Mouse (Mus musculus) MEL (cell line): Measurements from ENCODE around the gene Pax9. TPM values are rescaled to one million over a fixed set of nuclear protein-coding genes. Genes with fewer than 3 reads are reported as not detected.
A peak's percentile ranks its signal among the peaks of the same experiment; 100 is the strongest.

ENCODE experiments used
- DNase-seq: peaks from one replicate; pipeline ENCODE4 v3.0.0; 2011; ENCODE audit warnings: low read depth, low spot score
- H3K27ac ChIP-seq: 2 replicates; pipeline ENCODE4 v1.5.1; 2012; ENCODE audit warnings: low read depth, mild to moderate bottlenecking, control low read depth, low read length, moderate library complexity; ENCODE audit not compliant: control insufficient read depth
- H3K27me3 ChIP-seq, 2 experiments: fragments of 150-350 bp in 1 of 2; sonication (generic) in 1 of 2; 2 replicates each; pipeline ENCODE4 v1.6.1; 2012; ENCODE audit warnings: low read length in 2 of 2, mild to moderate bottlenecking in 2 of 2, improper control_type of control experiment in 1 of 2, moderate library complexity in 1 of 2; ENCODE audit not compliant: insufficient read depth in 2 of 2, control insufficient read depth in 1 of 2
- H3K36me3 ChIP-seq, 2 experiments: 2 replicates each; pipeline ENCODE4 v1.6.1; 2012 to 2014; ENCODE audit warnings: low read length in 2 of 2, improper control_type of control experiment in 1 of 2, inconsistent platforms in 1 of 2, mild to moderate bottlenecking in 1 of 2; ENCODE audit not compliant: insufficient read depth in 2 of 2, control insufficient read depth in 1 of 2
- H3K4me1 ChIP-seq, 2 experiments: fragments of 150-350 bp in 1 of 2; sonication (generic) in 1 of 2; 2 replicates each; pipeline ENCODE4 v1.6.1; 2012; ENCODE audit warnings: low read length in 2 of 2, improper control_type of control experiment in 1 of 2, mild to moderate bottlenecking in 1 of 2; ENCODE audit not compliant: insufficient read depth in 2 of 2, control insufficient read depth in 1 of 2
- H3K4me3 ChIP-seq, 2 experiments: fragments of 150-350 bp in 1 of 2; sonication (generic) in 1 of 2; 2 replicates each; pipeline ENCODE4 v1.5.1; 2012; ENCODE audit warnings: low read depth in 2 of 2, low read length in 2 of 2, mild to moderate bottlenecking in 2 of 2, moderate library complexity in 2 of 2, control low read depth in 1 of 2, improper control_type of control experiment in 1 of 2; ENCODE audit not compliant: control insufficient read depth in 1 of 2, insufficient read depth in 1 of 2
- H3K79me2 ChIP-seq: 2 replicates; pipeline ENCODE4 v1.6.1; 2012; ENCODE audit warnings: mild to moderate bottlenecking, low read length, moderate library complexity; ENCODE audit not compliant: control insufficient read depth, poor library complexity, insufficient read depth
- H3K9ac ChIP-seq: 2 replicates; pipeline ENCODE4 v1.6.1; 2012; ENCODE audit warnings: low read depth, mild to moderate bottlenecking, control low read depth, low read length, moderate library complexity; ENCODE audit not compliant: control insufficient read depth, poor library complexity, severe bottlenecking
- H3K9me3 ChIP-seq: fragments of 150-350 bp; sonication (generic); replicated peaks from 2 replicates; pipeline ENCODE4 v1.6.1; 2012; ENCODE audit warnings: mild to moderate bottlenecking, low read length, improper control_type of control experiment, moderate library complexity; ENCODE audit not compliant: insufficient read depth
- BHLHE40 ChIP-seq: IDR thresholded peaks from 2 replicates; pipeline ENCODE4 v1.6.1; 2012; ENCODE audit warnings: low read depth, mild to moderate bottlenecking, inconsistent platforms, low read length, improper control_type of control experiment, borderline replicate concordance
- ELF1 ChIP-seq: IDR thresholded peaks from 2 replicates; pipeline ENCODE4 v1.6.1; 2014; ENCODE audit warnings: low read depth, mild to moderate bottlenecking, inconsistent platforms, low read length, improper control_type of control experiment, moderate library complexity
- ETS1 ChIP-seq: IDR thresholded peaks from 2 replicates; pipeline ENCODE4 v1.6.1; 2012; ENCODE audit warnings: low read depth, mild to moderate bottlenecking, inconsistent platforms, low read length, improper control_type of control experiment, moderate library complexity
- GABPA ChIP-seq: IDR thresholded peaks from 2 replicates; pipeline ENCODE4 v1.6.1; 2012; ENCODE audit warnings: low read depth, mild to moderate bottlenecking, inconsistent platforms, low read length, improper control_type of control experiment, moderate library complexity
- GATA1 ChIP-seq: IDR thresholded peaks from 2 replicates; pipeline ENCODE4 v1.6.1; 2011; ENCODE audit warnings: low read depth, low read length, improper control_type of control experiment
- KAT2A ChIP-seq: conservative IDR thresholded peaks from 2 replicates; pipeline ENCODE4 v1.6.1; 2012; ENCODE audit warnings: low read depth, low read length, improper control_type of control experiment, inconsistent platforms
- NRF1 ChIP-seq: IDR thresholded peaks from 2 replicates; pipeline ENCODE4 v1.6.1; 2014; ENCODE audit warnings: low read depth, mild to moderate bottlenecking, inconsistent platforms, low read length, improper control_type of control experiment, moderate library complexity; ENCODE audit not compliant: poor library complexity, insufficient read depth, severe bottlenecking
- POLR2AphosphoS2 ChIP-seq: IDR thresholded peaks from 2 replicates; pipeline ENCODE4 v1.6.1; 2011; ENCODE audit warnings: low read length, improper control_type of control experiment
- POLR2AphosphoS5 ChIP-seq: IDR thresholded peaks from 2 replicates; pipeline ENCODE4 v1.6.1; 2012; ENCODE audit warnings: low read depth, borderline replicate concordance, mild to moderate bottlenecking, inconsistent platforms, low read length, moderate library complexity, mixed read lengths
- RAD21 ChIP-seq: IDR thresholded peaks from 2 replicates; pipeline ENCODE4 v1.6.1; 2011; ENCODE audit warnings: mild to moderate bottlenecking, low read depth, low read length, improper control_type of control experiment
- TBP ChIP-seq: IDR thresholded peaks from 2 replicates; pipeline ENCODE4 v1.8.0; 2011; ENCODE audit warnings: low read depth, low read length, improper control_type of control experiment
- TCF12 ChIP-seq: IDR thresholded peaks from 2 replicates; pipeline ENCODE4 v1.6.1; 2014; ENCODE audit warnings: low read depth, mild to moderate bottlenecking, inconsistent platforms, low read length, improper control_type of control experiment, moderate library complexity
- USF1 ChIP-seq: IDR thresholded peaks from 2 replicates; pipeline ENCODE4 v1.6.1; 2014; ENCODE audit warnings: low read depth, mild to moderate bottlenecking, inconsistent platforms, low read length, improper control_type of control experiment, moderate library complexity
- ZC3H11A ChIP-seq: IDR thresholded peaks from 2 replicates; pipeline ENCODE4 v1.6.1; 2012; ENCODE audit warnings: low read depth, mild to moderate bottlenecking, inconsistent platforms, low read length, improper control_type of control experiment
- ZKSCAN1 ChIP-seq: IDR thresholded peaks from 2 replicates; pipeline ENCODE4 v1.6.1; 2012; ENCODE audit warnings: low read depth, mild to moderate bottlenecking, inconsistent platforms, low read length, improper control_type of control experiment, moderate library complexity
- ZMIZ1 ChIP-seq: IDR thresholded peaks from 2 replicates; pipeline ENCODE4 v1.6.1; 2012; ENCODE audit warnings: low read depth, mild to moderate bottlenecking, inconsistent platforms, low read length, improper control_type of control experiment, moderate library complexity
- ZNF384 ChIP-seq: IDR thresholded peaks from 2 replicates; pipeline ENCODE4 v1.6.1; 2012; ENCODE audit warnings: low read depth, mild to moderate bottlenecking, inconsistent platforms, low read length, improper control_type of control experiment
- polyA plus RNA-seq, 2 experiments: library from polyadenylated mRNA; stranded (reverse) in 1 of 2; unstranded in 1 of 2; fragments of >175 nt in 1 of 2; fragments of >200 nt in 1 of 2; gene quantifications; 2 replicates each; pipeline versions ENCODE4 v1.2.1 to v1.2.4; 2012; ENCODE audit warnings: low replicate concordance in 2 of 2, low read depth in 1 of 2; ENCODE audit not compliant: insufficient read length in 2 of 2, insufficient read depth in 1 of 2, missing spikeins in 1 of 2
- total RNA-seq: library from RNA; depleted of rRNA; stranded (reverse); fragments of 300-350 nt; gene quantifications from 2 replicates; pipeline ENCODE4 v1.2.3, GENCODE M21; 2012

Pax9 gene
- total and polyA plus RNA-seq, 3 experiments, result 1.7 to 4.5 TPM; not detected in 1

DNA sequence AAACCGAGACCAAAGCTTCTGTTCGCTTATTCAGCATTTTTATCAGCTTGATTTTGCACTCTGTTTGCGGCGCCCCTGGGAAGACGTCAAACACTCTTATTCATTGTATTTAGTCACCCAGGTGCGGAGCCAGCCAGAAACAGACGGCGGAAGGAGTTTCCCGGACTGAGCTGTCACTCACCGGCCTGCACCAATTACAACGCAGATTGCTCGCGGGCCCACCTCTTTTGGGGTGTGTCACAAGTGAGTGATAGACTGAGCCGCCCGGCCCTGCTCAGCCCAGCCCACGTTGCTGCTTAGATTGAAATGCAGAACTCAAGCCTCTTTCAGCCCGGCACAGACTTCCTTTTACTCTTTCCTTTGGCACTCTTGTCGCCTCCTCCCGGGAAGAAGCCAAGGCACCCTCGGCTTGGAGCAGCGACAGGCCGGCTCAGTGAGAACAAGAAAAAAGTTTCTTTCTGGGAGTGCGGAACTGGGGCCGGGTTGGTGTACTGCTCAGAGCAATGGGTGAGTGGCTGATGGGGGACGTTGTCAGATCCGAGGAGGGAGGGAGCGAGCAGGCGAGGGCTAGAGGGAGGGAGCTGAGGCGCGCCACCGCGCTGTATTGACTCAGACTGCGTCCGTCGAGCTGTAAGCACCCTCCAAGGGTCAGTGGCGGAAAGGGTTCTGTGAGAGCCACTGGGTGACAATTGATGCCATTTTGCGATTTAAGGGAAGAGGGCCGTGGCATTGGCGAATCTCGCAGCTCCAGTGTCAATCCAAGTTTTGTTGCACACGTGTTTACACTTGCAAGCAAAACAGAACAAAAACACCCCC lies 4.0 kb downstream of the Pax9 start (continued):
- no peak for TF ChIP-seq RAD21
- peak; percentile 56 for TF ChIP-seq ETS1
- no peak for TF ChIP-seq USF1
- TF ChIP-seq ZNF384, result no peak
- TF ChIP-seq TCF12, result 0 out of 2 replicates have a peak, but pooled peaks have one; percentile 12
- no peak; the same call in 1 of the 2 replicates for TF ChIP-seq KAT2A

DNA sequence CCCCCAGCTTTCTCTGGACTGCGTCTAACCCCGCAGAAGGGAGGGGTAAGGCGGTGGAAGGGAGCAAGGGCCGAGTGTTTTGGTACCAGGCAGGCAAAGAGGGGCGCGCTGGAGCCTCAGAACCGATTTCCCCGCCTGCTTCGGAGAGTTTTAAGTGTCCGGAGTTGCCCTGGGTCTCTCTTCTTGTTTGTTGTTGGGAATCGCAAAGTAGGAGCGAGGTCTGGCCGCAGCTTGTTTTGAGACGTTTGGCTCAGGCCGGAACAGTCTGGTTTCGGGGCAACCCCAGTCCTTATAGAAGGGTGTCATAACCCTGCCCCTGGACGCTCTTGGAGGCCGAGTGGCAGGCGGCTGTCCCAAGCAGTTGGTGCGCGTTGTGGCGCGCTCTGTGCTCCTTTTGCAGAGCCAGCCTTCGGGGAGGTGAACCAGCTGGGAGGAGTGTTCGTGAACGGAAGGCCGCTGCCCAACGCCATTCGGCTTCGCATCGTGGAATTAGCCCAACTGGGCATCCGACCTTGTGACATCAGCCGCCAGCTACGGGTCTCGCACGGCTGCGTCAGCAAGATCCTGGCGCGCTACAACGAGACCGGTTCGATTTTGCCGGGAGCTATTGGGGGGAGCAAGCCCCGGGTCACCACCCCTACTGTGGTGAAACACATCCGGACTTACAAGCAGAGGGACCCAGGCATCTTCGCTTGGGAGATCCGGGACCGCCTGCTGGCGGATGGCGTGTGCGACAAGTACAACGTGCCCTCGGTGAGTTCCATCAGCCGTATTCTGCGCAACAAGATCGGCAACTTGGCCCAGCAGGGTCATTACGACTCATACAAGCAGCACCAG lies 4.8 kb downstream of the Pax9 start:
- TF ChIP-seq TBP (0 out of 2 replicates have a peak, but pooled peaks have one; percentile 8), ELF1 (no peak), BHLHE40 (no peak), ZMIZ1 (peak; percentile 6; the same call in 1 of the 2 replicates), NRF1 (peak; percentile 19; the same call in 1 of the 2 replicates)
- DNase-seq, result peak; percentile 85
- H3K4me1 ChIP-seq, result peaks cover 3 to 11% of the 10 kb centered on the region in 2 experiments; a peak in 2 of 4 replicates
- no peaks in the 10 kb centered on the region for H3K9me3 ChIP-seq
- peaks cover 4% of the 10 kb centered on the region for H3K79me2 ChIP-seq
- H3K9ac ChIP-seq, result peak overlapping the region; percentile 70
- H3K27ac ChIP-seq, result peak overlapping the region; percentile 73
- H3K4me3 ChIP-seq, result peak overlapping the region; percentile 85 to 92
- peaks cover 0 to 6% of the 10 kb centered on the region in 2 experiments; a peak in 1 of 4 replicates for H3K36me3 ChIP-seq
- H3K27me3 ChIP-seq, result no peaks in the 10 kb centered on the region

DNA sequence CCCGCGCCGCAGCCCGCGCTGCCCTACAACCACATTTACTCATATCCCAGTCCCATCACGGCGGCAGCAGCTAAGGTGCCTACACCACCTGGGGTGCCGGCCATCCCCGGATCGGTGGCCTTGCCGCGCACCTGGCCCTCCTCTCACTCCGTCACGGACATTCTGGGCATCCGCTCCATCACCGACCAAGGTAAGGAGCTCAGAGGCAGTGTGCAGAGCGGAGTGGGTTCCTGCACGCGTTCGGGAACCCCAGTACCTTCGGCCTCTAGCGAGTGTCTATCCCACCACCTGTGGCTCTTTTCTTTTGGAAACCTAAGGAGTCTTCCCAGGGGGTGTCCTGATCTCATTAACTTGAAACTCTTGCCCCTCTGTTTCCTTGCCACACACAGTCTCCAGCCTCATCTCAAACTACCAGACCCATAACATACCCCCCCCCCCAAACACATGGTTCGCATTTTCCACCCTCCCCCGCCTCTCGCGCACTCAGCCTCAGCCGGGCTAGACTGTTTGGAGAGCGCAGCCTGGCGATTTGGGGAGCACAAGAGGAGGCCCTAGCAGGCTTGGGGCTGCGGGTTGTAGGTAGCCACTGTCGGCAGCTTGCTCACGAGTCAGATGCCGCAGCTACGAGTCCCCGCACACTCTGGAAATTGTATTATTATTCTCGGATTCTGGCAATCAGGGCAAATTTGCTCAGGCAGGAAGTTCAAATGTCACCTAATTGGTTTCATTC lies 5.6 kb downstream of the Pax9 start:
- H3K27me3 ChIP-seq, result no peaks in the 10 kb centered on the region
- peak overlapping the region; percentile 73; the same call in 1 of the 2 replicates for H3K27ac ChIP-seq
- peaks cover 3 to 11% of the 10 kb centered on the region in 2 experiments; a peak in 2 of 4 replicates for H3K4me1 ChIP-seq
- DNase-seq, result peak; percentile 67
- H3K79me2 ChIP-seq, result peaks cover 4% of the 10 kb centered on the region
- H3K36me3 ChIP-seq, result peaks cover 0 to 6% of the 10 kb centered on the region in 2 experiments; a peak in 1 of 4 replicates
- H3K4me3 ChIP-seq, result peak overlapping the region; percentile 85 to 92
- H3K9me3 ChIP-seq, result no peaks in the 10 kb centered on the region
- no peak for TF ChIP-seq POLR2AphosphoS2
- TF ChIP-seq ETS1, result no peak
- no peak for TF ChIP-seq ZC3H11A
- no peak for TF ChIP-seq GABPA
- TF ChIP-seq POLR2AphosphoS5, result no peak
- TF ChIP-seq RAD21, result no peak
- no peak for TF ChIP-seq ZMIZ1
- TF ChIP-seq ZKSCAN1, result no peak
- TF ChIP-seq GATA1, result no peak
- TF ChIP-seq, all 39 proteins: peak for 0
- H3K9ac ChIP-seq, result peak overlapping the region; percentile 70
